Mouse (Mus musculus) thymus, adult 2 months (tissue): ENCODE data around the gene Cuedc2. TPM values are rescaled to one million over a fixed set of nuclear protein-coding genes. Genes with fewer than 3 reads are reported as not detected.

Experiments used
- DNase-seq: peaks from one replicate; pipeline ENCODE4 v3.0.0; 2021
- H3K27ac ChIP-seq: fragments of 200-500 bp; 2 replicates; pipeline ENCODE4 v1.5.1; 2012; ENCODE audit warnings: low read length, control low read depth; ENCODE audit not compliant: control insufficient read depth, insufficient read depth
- H3K27me3 ChIP-seq: fragments of 200-500 bp; 2 replicates; pipeline ENCODE4 v1.6.1; 2012; ENCODE audit warnings: mild to moderate bottlenecking, low read length, moderate library complexity, mixed read lengths; ENCODE audit not compliant: control insufficient read depth, insufficient read depth
- H3K36me3 ChIP-seq: fragments of 200-500 bp; 2 replicates; pipeline ENCODE4 v1.6.1; 2012; ENCODE audit warnings: mild to moderate bottlenecking, low read length, moderate library complexity; ENCODE audit not compliant: control insufficient read depth, insufficient read depth
- H3K4me1 ChIP-seq: fragments of 200-500 bp; replicated peaks from 2 replicates; pipeline ENCODE4 v1.6.1; 2012; ENCODE audit warnings: low read length; ENCODE audit not compliant: control insufficient read depth, insufficient read depth
- H3K4me3 ChIP-seq: fragments of 200-500 bp; 2 replicates; pipeline ENCODE4 v1.5.1; 2012; ENCODE audit warnings: mild to moderate bottlenecking, low read length, control low read depth, moderate library complexity; ENCODE audit not compliant: control insufficient read depth, insufficient read depth
- CTCF ChIP-seq: fragments of 200-500 bp; IDR thresholded peaks from 2 replicates; pipeline ENCODE4 v1.5.1; 2012; ENCODE audit warnings: mild to moderate bottlenecking, control low read depth, low read length, moderate library complexity, borderline replicate concordance; ENCODE audit not compliant: control insufficient read depth, poor library complexity, insufficient read depth; ENCODE audit errors: extremely low read depth
- POLR2A ChIP-seq: fragments of 200-500 bp; IDR thresholded peaks from 2 replicates; pipeline ENCODE4 v1.6.1; 2012; ENCODE audit warnings: mild to moderate bottlenecking, low read length, control low read depth, moderate library complexity; ENCODE audit not compliant: control insufficient read depth, poor library complexity, insufficient read depth; ENCODE audit errors: extremely low read depth
- WGBS: fragments of 180-500 bp; shearing (Covaris S2); methylation state at CpG from one replicate; pipeline ENCODE4 v1.1.7; 2018; 5-methylcytosine and 5-hydroxymethylcytosine counted together
- polyA plus RNA-seq: library from polyadenylated mRNA; depleted of rRNA; stranded (reverse); fragments of >200 nt; gene quantifications from 2 replicates; pipeline ENCODE4 v1.2.3, GENCODE M21; 2012

Gene Cuedc2
- polyA plus RNA-seq, 1 experiment = 105 TPM

DNA sequence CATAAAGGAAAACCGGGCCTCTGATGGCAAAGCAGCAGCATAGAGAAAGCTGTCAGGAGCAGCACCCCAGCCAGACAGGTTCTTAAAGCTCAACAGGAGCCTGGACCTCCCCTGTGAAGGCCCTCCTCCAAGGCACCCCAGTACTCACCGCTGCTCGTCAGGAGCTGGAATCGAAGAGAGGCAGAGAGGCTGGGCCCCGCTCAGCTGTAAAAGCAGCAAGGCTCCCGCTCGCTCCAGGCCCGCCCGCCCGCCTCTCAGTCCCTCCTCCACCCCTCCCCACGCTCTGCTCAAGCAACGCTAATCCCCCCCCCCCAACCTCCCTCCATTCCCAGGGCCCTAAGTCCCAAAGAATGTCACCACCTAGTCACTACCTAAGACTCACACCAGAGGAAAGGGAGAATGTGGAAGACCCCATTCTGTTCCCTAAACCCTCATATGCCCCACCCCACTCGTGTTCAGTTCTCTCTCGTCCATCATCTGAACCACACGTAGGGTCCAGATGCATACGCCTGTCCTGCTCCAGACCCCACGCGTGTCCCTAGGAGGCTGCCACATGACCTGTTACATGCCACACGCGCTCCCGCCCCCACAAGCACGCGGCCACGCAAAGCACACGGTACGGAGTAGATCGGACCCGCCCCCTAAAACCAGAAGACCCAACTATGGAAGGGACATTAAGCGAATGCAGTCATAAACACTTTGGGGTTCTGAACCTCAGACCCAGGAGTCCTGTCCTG is 12.3 kb downstream of the Cuedc2 start:
- DNase-seq = no peak
- H3K4me1 ChIP-seq = peaks cover 21% of the 10 kb centered on the region
- H3K27me3 ChIP-seq = no peaks in the 10 kb centered on the region; the same call in 1 of the 2 replicates
- no peak for TF ChIP-seq CTCF
- TF ChIP-seq POLR2A = no peak
- H3K4me3 ChIP-seq = no peak overlapping the region
- no peak overlapping the region for H3K27ac ChIP-seq
- WGBS = 24% methylated on average over 29 of the region's 29 CpGs
- no peaks in the 10 kb centered on the region for H3K36me3 ChIP-seq

DNA sequence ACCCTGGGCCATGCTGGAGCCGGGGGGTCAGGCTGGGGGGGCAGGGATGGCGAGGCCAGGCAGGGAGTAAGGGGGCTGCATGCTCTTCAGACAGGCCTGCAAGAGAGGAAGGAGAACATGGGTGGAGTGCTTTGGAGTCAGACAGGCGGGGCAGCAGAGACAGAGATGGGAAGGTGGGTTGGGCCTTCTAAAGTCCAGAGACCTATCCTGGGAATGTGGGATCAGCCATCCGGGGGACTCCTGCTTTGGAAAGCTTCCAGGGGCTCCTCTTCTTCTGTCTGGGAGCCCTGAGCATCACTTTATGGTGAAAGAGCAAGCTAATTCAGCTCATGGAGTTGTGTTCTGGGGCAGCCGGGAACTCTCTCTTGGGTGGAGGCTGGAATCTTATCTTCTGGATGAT is 13.6 kb downstream of the Cuedc2 start:
- Histone ChIP-seq H3K36me3 (no peaks in the 10 kb centered on the region), H3K4me1 (peaks cover 21% of the 10 kb centered on the region), H3K27me3 (peaks cover 2% of the 10 kb centered on the region), H3K4me3 (no peak overlapping the region), H3K27ac (no peak overlapping the region)
- 81% methylated on average over 5 of the region's 5 CpGs for WGBS
- no peak for DNase-seq
- TF ChIP-seq POLR2A (no peak), CTCF (no peak)

DNA sequence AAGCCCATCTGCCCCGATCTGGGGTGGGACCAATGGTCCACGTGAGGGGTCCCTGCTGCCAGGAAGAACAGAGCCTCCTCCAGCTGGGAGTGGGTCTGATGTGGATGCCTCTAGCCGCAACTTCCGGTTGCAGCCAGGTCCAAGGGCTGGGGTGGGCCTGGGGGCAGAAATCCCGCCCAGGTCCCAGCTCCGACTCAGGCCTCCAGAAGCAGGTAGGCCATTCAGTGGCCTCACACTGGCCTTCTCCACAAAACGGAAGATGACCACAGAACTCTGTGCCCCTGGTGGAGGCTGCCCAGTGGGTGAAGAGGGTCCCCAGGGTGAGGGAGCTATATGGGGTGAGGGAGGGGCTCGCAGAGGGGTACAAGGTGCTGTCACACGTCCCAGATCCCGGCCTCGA is 14.1 kb downstream of the Cuedc2 start:
- WGBS = 85% methylated on average over 11 of the region's 11 CpGs
- Histone ChIP-seq H3K4me3 (no peak overlapping the region), H3K4me1 (peaks cover 20% of the 10 kb centered on the region), H3K36me3 (no peaks in the 10 kb centered on the region), H3K27ac (no peak overlapping the region), H3K27me3 (peaks cover 6% of the 10 kb centered on the region)
- no peak for TF ChIP-seq CTCF
- TF ChIP-seq POLR2A = no peak
- no peak for DNase-seq

DNA sequence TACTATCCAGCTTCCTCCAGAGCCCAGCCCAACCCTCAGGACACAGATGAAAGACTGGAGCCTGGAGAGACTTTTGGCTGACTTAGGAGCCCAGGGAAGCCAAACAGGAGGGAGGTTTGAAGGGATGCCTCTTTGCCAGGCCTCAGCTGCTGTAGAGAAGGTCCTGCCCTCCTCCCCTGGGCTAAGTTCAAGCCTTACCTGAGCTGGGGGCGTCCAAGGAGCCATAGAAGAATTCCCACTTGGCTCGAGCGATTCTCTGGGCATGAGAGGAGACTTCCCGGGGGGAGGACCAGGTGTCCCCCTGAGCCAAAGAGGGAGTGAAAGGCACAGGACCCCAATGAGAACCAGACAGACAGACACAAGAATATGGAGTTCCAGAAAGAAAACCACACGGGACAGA is 14.8 kb downstream of the Cuedc2 start:
- H3K27ac ChIP-seq = no peak overlapping the region
- TF ChIP-seq POLR2A (no peak), CTCF (no peak)
- DNase-seq = no peak
- WGBS = 77% methylated on average over 5 of the region's 5 CpGs
- H3K4me1 ChIP-seq = peaks cover 13% of the 10 kb centered on the region
- H3K36me3 ChIP-seq = no peaks in the 10 kb centered on the region
- H3K27me3 ChIP-seq = peaks cover 11% of the 10 kb centered on the region
- no peak overlapping the region for H3K4me3 ChIP-seq

DNA sequence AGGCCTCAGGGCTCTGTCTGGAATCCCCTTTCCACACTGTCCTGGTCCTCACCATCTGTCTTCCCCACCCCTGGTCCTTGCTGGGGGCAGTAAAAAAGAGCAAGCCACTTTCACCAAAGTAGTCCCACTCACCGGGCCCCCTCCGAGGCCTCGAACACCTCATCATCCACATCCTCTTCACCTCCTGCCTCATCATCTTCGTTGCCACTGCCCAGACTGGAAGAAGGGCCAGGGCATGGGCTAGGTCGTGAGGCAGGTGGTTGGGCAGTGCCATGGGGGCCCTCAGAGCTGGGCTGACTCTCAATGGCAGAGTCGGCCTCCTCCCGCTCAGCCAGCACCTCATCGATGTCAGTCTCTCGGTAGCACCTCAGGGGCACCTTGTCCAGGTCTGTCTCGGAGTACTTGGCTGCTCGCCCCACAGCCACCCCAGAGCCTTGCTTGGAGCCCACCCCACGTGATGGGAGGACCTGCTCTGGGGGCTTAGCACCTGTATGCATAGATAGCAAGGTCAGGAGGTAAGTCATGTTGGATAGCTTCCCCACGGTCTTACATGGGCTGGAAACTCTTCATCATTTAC is 15.4 kb downstream of the Cuedc2 start:
- Histone ChIP-seq H3K4me1 (peaks cover 15% of the 10 kb centered on the region), H3K27ac (no peak overlapping the region), H3K27me3 (peaks cover 17% of the 10 kb centered on the region), H3K36me3 (no peaks in the 10 kb centered on the region), H3K4me3 (no peak overlapping the region)
- TF ChIP-seq CTCF = no peak
- no peak for TF ChIP-seq POLR2A
- 82% methylated on average over 13 of the region's 13 CpGs for WGBS
- no peak for DNase-seq

DNA sequence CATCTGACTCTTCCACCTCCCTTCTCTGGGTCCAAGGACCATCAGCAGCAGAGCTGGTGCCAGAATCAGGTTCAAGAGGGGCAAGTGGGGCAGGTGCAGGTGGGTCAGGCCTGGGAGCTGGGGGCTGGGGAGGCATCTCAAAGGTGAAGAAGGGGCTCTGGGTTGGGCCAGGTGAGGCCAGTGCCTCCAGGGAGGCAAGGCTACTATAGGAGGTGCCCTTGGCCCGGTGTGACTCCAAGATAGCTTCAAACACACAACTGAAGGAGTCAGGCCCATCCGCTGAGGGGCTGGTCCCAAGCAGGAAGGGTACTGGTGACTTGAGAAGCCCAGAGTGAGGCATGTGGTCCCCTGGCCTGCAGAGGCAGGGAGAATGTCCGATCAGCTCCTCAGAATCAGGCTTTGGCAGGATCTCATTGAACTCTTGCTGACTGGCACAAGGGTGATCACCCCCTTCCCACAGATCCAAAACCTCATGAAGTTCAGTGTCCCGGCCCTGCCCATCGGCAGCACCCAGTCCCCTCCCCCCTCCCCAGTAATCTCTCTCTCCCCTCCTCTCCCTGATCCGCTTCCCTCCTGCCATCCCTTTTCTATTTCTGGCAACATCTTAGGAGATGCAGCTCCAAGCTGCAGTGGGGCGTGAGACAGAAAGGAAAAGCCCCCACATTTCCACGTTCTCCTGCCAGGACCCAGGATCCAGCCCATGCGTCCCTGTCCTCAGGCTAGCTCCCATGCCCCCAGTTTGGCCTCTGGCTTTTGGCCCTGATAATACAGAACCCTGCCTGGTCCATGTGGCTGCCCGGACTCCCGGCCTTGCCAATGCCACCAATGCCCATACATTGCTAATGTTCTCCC is 16.1 kb downstream of the Cuedc2 start:
- Histone ChIP-seq H3K36me3 (no peaks in the 10 kb centered on the region), H3K27ac (no peak overlapping the region), H3K4me3 (no peak overlapping the region), H3K4me1 (peaks cover 15% of the 10 kb centered on the region), H3K27me3 (peaks cover 20% of the 10 kb centered on the region)
- no peak for DNase-seq
- TF ChIP-seq CTCF = no peak
- TF ChIP-seq POLR2A = no peak
- WGBS = 76% methylated on average over 11 of the region's 11 CpGs
